Mouse (Mus musculus) adrenal gland, postnatal 14 days (tissue): ENCODE measurements around the gene Gja8. TPM values are rescaled to one million over a fixed set of nuclear protein-coding genes. Genes with fewer than 3 reads are reported as not detected.

Experiments
- DNase-seq: peaks from one replicate; pipeline ENCODE4 v3.0.0; 2021; ENCODE audit warnings: mixed read lengths
- total RNA-seq: library from RNA; stranded (reverse); gene quantifications from 2 replicates; pipeline ENCODE4 v1.2.3, GENCODE M21; 2021

Gene Gja8
- total RNA-seq, 1 experiment from 2014 or later = not detected

GRCm38 (mm10) chr3:96879536-96879935, 46.3 kb downstream of the Gja8 start:
- no peak for DNase-seq

- DNase-seq = no peak
Measured at GRCm38 (mm10) chr3:96874808-96875571, 50.8 kb downstream of the Gja8 start.

GRCm38 (mm10) chr3:96872501-96872900, 53.3 kb downstream of the Gja8 start:
- no peak for DNase-seq

GRCm38 (mm10) chr3:96871070-96871469, 54.8 kb downstream of the Gja8 start:
- DNase-seq = no peak

- DNase-seq = no peak
Measured at GRCm38 (mm10) chr3:96870270-96870669, 55.5 kb downstream of the Gja8 start.

GRCm38 (mm10) chr3:96869091-96869490, 56.7 kb downstream of the Gja8 start:
- DNase-seq = no peak

GRCm38 (mm10) chr3:96868566-96868965, 57.3 kb downstream of the Gja8 start:
- DNase-seq = no peak

GRCm38 (mm10) chr3:96867863-96868262, 58.0 kb downstream of the Gja8 start:
- no peak for DNase-seq

Other genes starting within 250 kb of the Gja8 start
- 21.3 and 31.9 TPM in 2 replicates for gene Pias3, start 229.6 kb downstream of the Gja8 start, total RNA-seq
- gene Nudt17, start 217.5 kb downstream of the Gja8 start, total RNA-seq = 3.6 and 4.1 TPM in 2 replicates
- 26.4 and 33.4 TPM in 2 replicates for gene Polr3c, start 198.4 kb downstream of the Gja8 start, total RNA-seq
- gene Rnf115, start 198.4 kb downstream of the Gja8 start, total RNA-seq = 33.5 and 34.2 TPM in 2 replicates
- gene Pdzk1, start 96.7 kb downstream of the Gja8 start, total RNA-seq = 0.26 and 4.2 TPM in 2 replicates
- not detected in 2 replicates for gene Cd160, start 96.7 kb downstream of the Gja8 start, total RNA-seq
- gene Gja5, start 21.3 kb downstream of the Gja8 start, total RNA-seq = 3.4 and 4.0 TPM in 2 replicates
- gene Gpr89, start 20.7 kb downstream of the Gja8 start, total RNA-seq = 27.0 and 29.2 TPM in 2 replicates
- gene Acp6, start 232.8 kb upstream of the Gja8 start, total RNA-seq = 40.0 and 42.3 TPM in 2 replicates